ENCODE assay signal across 25 mouse cellular contexts in genomic region chr5:100072557-100072956, GRCm38 (mm10).
"Had no signal": no experiment of that assay in that cellular context is flagged by ENCODE, and none has a peak within 500 bp of the region (broad histone marks: within the 10 kb centered on the region; RNA-seq: fewer than 3 reads in every experiment).

No protein-coding gene starts in this region.

- H3K27me3 ChIP-seq: heart, embryonic 12.5 days; hindbrain, embryonic 13.5 days; hindbrain, embryonic 15.5 days; intestine, embryonic 15.5 days; limb, embryonic 12.5 days; liver, embryonic 13.5 days had no signal

- ATAC-seq: inflammation-experienced regulatory T-cells, adult 6 months; intestine, embryonic 15.5 days; intestine, postnatal 0 days had no signal

- DNase-seq: gastrocnemius, adult 2 months; gastrocnemius, postnatal 10 days; gastrocnemius, postnatal 25 days; heart, adult 18-20 months; heart, postnatal 10 days; heart, postnatal 4 days; kidney, adult 18-20 months; kidney, adult 8-10 months; kidney, postnatal 10 days; kidney, postnatal 4 days; liver; liver, embryonic 13.5 days had no signal

- H3K27ac ChIP-seq: gastrocnemius, adult 2 months; heart, embryonic 10.5 days; hindbrain, embryonic 10.5 days; hindbrain, embryonic 13.5 days; hindbrain, embryonic 15.5 days; intestine, embryonic 15.5 days; layer of hippocampus, adult 2 months; left cerebral cortex, adult 2 months; limb, embryonic 10.5 days; limb, embryonic 12.5 days; liver, embryonic 13.5 days had no signal

- H3K9me3 ChIP-seq: heart, embryonic 10.5 days; heart, embryonic 12.5 days; hindbrain, embryonic 10.5 days; hindbrain, embryonic 13.5 days; hindbrain, embryonic 15.5 days; intestine, embryonic 15.5 days; limb, embryonic 10.5 days; limb, embryonic 12.5 days; liver, embryonic 13.5 days had no signal

- H3K4me3 ChIP-seq: gastrocnemius, adult 2 months; heart, embryonic 10.5 days; heart, embryonic 12.5 days; hindbrain, embryonic 10.5 days; hindbrain, embryonic 13.5 days; hindbrain, embryonic 15.5 days; intestine, embryonic 15.5 days; layer of hippocampus, adult 2 months; left cerebral cortex, adult 2 months; limb, embryonic 10.5 days; limb, embryonic 12.5 days; liver, embryonic 13.5 days had no signal

- H3K9ac ChIP-seq: heart, embryonic 12.5 days; hindbrain, embryonic 13.5 days; hindbrain, embryonic 15.5 days; intestine, embryonic 15.5 days; limb, embryonic 12.5 days; liver, embryonic 13.5 days had no signal

- H3K4me1 ChIP-seq: heart, embryonic 10.5 days; heart, embryonic 12.5 days; hindbrain, embryonic 10.5 days; hindbrain, embryonic 15.5 days; limb, embryonic 12.5 days; liver, embryonic 13.5 days had no signal

- H3K4me2 ChIP-seq: heart, embryonic 12.5 days; hindbrain, embryonic 13.5 days; hindbrain, embryonic 15.5 days; intestine, embryonic 15.5 days; limb, embryonic 12.5 days; liver, embryonic 11.5 days; liver, embryonic 13.5 days had no signal
